Mouse (Mus musculus) liver, adult 2 months (tissue): ENCODE measurements at regions not wholly inside any gene's neighbourhood (a gene's known extent, or its start where the extent isn't known, plus 50 kb on each side); places are given as distances from the start of the nearest gene placed in this dataset.

Source experiments
- DNase-seq: peaks from one replicate; pipeline ENCODE4 v3.0.0-alpha.2; 2011; ENCODE audit warnings: low read depth, low spot score; ENCODE audit errors: extremely low read depth
- H3K27ac ChIP-seq: fragments of 200-500 bp; replicated peaks from 2 replicates; pipeline ENCODE4 v1.5.1; 2012; ENCODE audit warnings: low read depth, mild to moderate bottlenecking, control low read depth, inconsistent platforms, low read length; ENCODE audit not compliant: insufficient read depth
- H3K27me3 ChIP-seq: fragments of 200-500 bp; 2 replicates; pipeline ENCODE4 v1.6.1; 2012; ENCODE audit warnings: mild to moderate bottlenecking, moderate library complexity, low read length, inconsistent platforms; ENCODE audit not compliant: control insufficient read depth, insufficient read depth
- H3K36me3 ChIP-seq: fragments of 200-500 bp; 2 replicates; pipeline ENCODE4 v1.6.1; 2012; ENCODE audit warnings: low read length, inconsistent platforms; ENCODE audit not compliant: control insufficient read depth, insufficient read depth
- H3K4me1 ChIP-seq: fragments of 200-500 bp; 2 replicates; pipeline ENCODE4 v1.6.1; 2011; ENCODE audit warnings: low read length; ENCODE audit not compliant: control insufficient read depth, insufficient read depth
- H3K4me3 ChIP-seq: fragments of 200-500 bp; 2 replicates; pipeline ENCODE4 v1.5.1; 2011; ENCODE audit warnings: low read depth, mild to moderate bottlenecking, control low read depth, low read length, moderate library complexity; ENCODE audit not compliant: insufficient read depth
- H3K79me2 ChIP-seq: fragments of 200-500 bp; 2 replicates; pipeline ENCODE4 v1.6.1; 2012; ENCODE audit warnings: inconsistent platforms, mild to moderate bottlenecking, low read length, moderate library complexity; ENCODE audit not compliant: control insufficient read depth, insufficient read depth
- H3K9ac ChIP-seq: fragments of 200-500 bp; 2 replicates; pipeline ENCODE4 v1.6.1; 2012; ENCODE audit warnings: low read depth, mild to moderate bottlenecking, control low read depth, inconsistent platforms, low read length
- CTCF ChIP-seq: fragments of 200-500 bp; IDR thresholded peaks from 2 replicates; pipeline ENCODE4 v1.5.1; 2011; ENCODE audit warnings: low read depth, low read length, control low read depth
- POLR2A ChIP-seq: fragments of 200-500 bp; IDR thresholded peaks from 2 replicates; pipeline ENCODE4 v1.6.1; 2011; ENCODE audit warnings: low read length, control low read depth; ENCODE audit not compliant: insufficient read depth; ENCODE audit errors: extremely low read depth
- WGBS: fragments of 180-500 bp; shearing (Covaris S2); methylation state at CpG from one replicate; pipeline ENCODE4 v1.1.7; 2018; 5-methylcytosine and 5-hydroxymethylcytosine counted together

GRCm38 (mm10) chr5:116831874-116832273, 240.3 kb upstream of the Srrm4 start:
- Histone ChIP-seq H3K4me1 (no peaks in the 10 kb centered on the region), H3K79me2 (no peaks in the 10 kb centered on the region), H3K27ac (no peak overlapping the region), H3K36me3 (no peaks in the 10 kb centered on the region), H3K4me3 (no peak overlapping the region), H3K9ac (no peak overlapping the region), H3K27me3 (no peaks in the 10 kb centered on the region)
- WGBS = 69% methylated on average over 3 of the region's 3 CpGs
- DNase-seq = no peak
- no peak for TF ChIP-seq POLR2A
- TF ChIP-seq CTCF = no peak

GRCm38 (mm10) chr5:116829771-116830170, 238.2 kb upstream of the Srrm4 start:
- no peak for DNase-seq

GRCm38 (mm10) chr5:116823260-116823659, 231.6 kb upstream of the Srrm4 start:
- WGBS = 81% methylated on average over 3 of the region's 3 CpGs
- Histone ChIP-seq H3K36me3 (no peaks in the 10 kb centered on the region), H3K4me1 (no peaks in the 10 kb centered on the region), H3K4me3 (no peak overlapping the region), H3K9ac (no peak overlapping the region), H3K27me3 (no peaks in the 10 kb centered on the region), H3K79me2 (no peaks in the 10 kb centered on the region), H3K27ac (no peak overlapping the region)
- no peak for DNase-seq
- TF ChIP-seq CTCF (no peak), POLR2A (no peak)

More at GRCm38 (mm10) chr5:116829771-116830170, 238.2 kb upstream of the Srrm4 start:
- no peaks in the 10 kb centered on the region for H3K36me3 ChIP-seq
- WGBS = 20% methylated on average over 11 of the region's 11 CpGs
- no peaks in the 10 kb centered on the region for H3K79me2 ChIP-seq
- no peak overlapping the region for H3K27ac ChIP-seq
- H3K4me1 ChIP-seq = no peaks in the 10 kb centered on the region
- TF ChIP-seq POLR2A (no peak), CTCF (no peak)
- H3K9ac ChIP-seq = no peak overlapping the region
- no peak overlapping the region for H3K4me3 ChIP-seq
- H3K27me3 ChIP-seq = no peaks in the 10 kb centered on the region

- Histone ChIP-seq H3K36me3 (no peaks in the 10 kb centered on the region), H3K27ac (no peak overlapping the region), H3K4me1 (no peaks in the 10 kb centered on the region), H3K4me3 (no peak overlapping the region), H3K9ac (no peak overlapping the region), H3K27me3 (no peaks in the 10 kb centered on the region), H3K79me2 (no peaks in the 10 kb centered on the region)
- DNase-seq = no peak
- 39% methylated on average over 14 of the region's 14 CpGs for WGBS
- TF ChIP-seq CTCF = no peak
- TF ChIP-seq POLR2A = no peak
Observed at GRCm38 (mm10) chr5:116822141-116822540, 230.5 kb upstream of the Srrm4 start.

GRCm38 (mm10) chr5:116809799-116810198, 218.2 kb upstream of the Srrm4 start:
- DNase-seq = no peak

GRCm38 (mm10) chr5:116809001-116809759, 217.6 kb upstream of the Srrm4 start:
- Histone ChIP-seq H3K9ac (no peak overlapping the region), H3K4me1 (no peaks in the 10 kb centered on the region), H3K79me2 (no peaks in the 10 kb centered on the region), H3K36me3 (no peaks in the 10 kb centered on the region), H3K27me3 (no peaks in the 10 kb centered on the region), H3K4me3 (no peak overlapping the region), H3K27ac (no peak overlapping the region)
- 58% methylated on average over 17 of the region's 17 CpGs for WGBS
- TF ChIP-seq CTCF (no peak), POLR2A (no peak)
- no peak for DNase-seq

More at GRCm38 (mm10) chr5:116809799-116810198, 218.2 kb upstream of the Srrm4 start:
- Histone ChIP-seq H3K79me2 (no peaks in the 10 kb centered on the region), H3K27ac (no peak overlapping the region), H3K4me1 (no peaks in the 10 kb centered on the region), H3K9ac (no peak overlapping the region), H3K4me3 (no peak overlapping the region), H3K27me3 (no peaks in the 10 kb centered on the region), H3K36me3 (no peaks in the 10 kb centered on the region)
- 53% methylated on average over 2 of the region's 2 CpGs for WGBS
- TF ChIP-seq POLR2A (no peak), CTCF (no peak)
